Comparison of ENCODE assay signal across 15 mouse cellular contexts in the genomic region with DNA sequence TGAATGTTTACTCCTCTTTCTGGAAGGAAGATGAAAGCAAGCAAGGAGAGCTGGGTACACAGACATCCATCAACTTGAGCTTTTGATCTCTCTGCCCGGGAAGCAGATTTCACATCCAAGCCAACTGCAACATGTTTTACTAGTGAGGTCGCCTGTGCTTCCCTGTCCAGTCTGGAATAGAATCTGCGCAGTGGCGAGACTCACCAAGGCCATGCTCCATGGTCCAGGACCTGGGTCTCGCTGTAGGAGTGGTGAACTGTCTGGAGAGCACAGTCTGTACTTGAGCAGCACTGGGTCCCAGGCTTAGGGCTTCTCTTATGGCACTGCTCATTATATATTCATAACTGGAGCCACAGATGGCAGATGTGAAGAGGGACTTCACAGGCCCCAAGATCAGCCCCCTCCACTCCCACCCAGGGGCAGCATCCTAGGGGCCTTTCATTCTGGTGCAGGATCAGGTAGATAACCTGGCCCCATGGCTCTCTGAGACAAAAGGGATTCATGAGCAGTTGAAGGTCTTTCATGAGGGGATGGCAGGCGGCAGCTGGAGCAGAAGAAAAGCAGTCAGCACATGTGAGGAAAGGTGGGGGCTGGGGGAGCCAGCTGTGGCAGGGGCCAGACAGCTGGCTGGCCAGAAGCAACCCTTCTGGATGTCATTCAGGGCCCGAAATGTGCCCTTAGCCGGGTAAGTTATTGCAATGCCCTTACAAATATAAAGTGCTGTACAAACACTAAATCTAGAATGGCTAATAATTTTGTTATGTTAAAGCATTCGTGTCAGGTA. TPM values are rescaled to one million over a fixed set of nuclear protein-coding genes. Genes with fewer than 3 reads are reported as not detected.
DNase-seq lines count a peak whose midpoint lies in the region; ATAC-seq lines count a peak whose summit lies in the region.
"Had no signal": no experiment of that assay in that cellular context is flagged by ENCODE, and none has a peak within 500 bp of the region (broad histone marks: within the 10 kb centered on the region; RNA-seq: fewer than 3 reads in every experiment).

No protein-coding gene starts in this region.

- H3K9me3 ChIP-seq in limb, embryonic 12.5 days = no peaks in the 10 kb centered on the region
- H3K9me3 ChIP-seq: embryonic facial prominence, embryonic 13.5 days; forebrain, embryonic 15.5 days; G1E; heart, embryonic 15.5 days; liver, embryonic 12.5 days; megakaryocyte, embryonic 14.5 days had no signal

- H3K4me3 ChIP-seq in limb, embryonic 12.5 days (replicated peaks) = no peak overlapping the region
- H3K4me3 ChIP-seq: embryonic facial prominence, embryonic 13.5 days; forebrain, embryonic 15.5 days; heart, embryonic 15.5 days; liver, embryonic 12.5 days; megakaryocyte, embryonic 14.5 days had no signal

- intact Hi-C loops in heart, postnatal 14 days (cut with DNase I) = no loop called here
- intact Hi-C loops in left cerebral cortex, postnatal 36 days (cut with DNase I) = no loop called here

- no peaks in the 10 kb centered on the region for H3K36me3 ChIP-seq in limb, embryonic 12.5 days
- H3K36me3 ChIP-seq: embryonic facial prominence, embryonic 13.5 days; forebrain, embryonic 15.5 days; G1E; heart, embryonic 15.5 days; liver, embryonic 12.5 days had no signal

- no peak overlapping the region for H3K9ac ChIP-seq in limb, embryonic 12.5 days (replicated peaks)
- H3K9ac ChIP-seq: embryonic facial prominence, embryonic 13.5 days; forebrain, embryonic 15.5 days; heart, embryonic 15.5 days; liver, embryonic 12.5 days had no signal

- H3K4me2 ChIP-seq in limb, embryonic 12.5 days = no peak overlapping the region
- H3K4me2 ChIP-seq: embryonic facial prominence, embryonic 13.5 days; forebrain, embryonic 15.5 days; heart, embryonic 15.5 days; liver, embryonic 12.5 days had no signal

- ATAC-seq in limb, embryonic 12.5 days (ENCODE audit: insufficient number of reproducible peaks, insufficient read depth, low FRiP score, low TSS enrichment, low read depth) = no peak
- no peak for ATAC-seq in CD4-positive, CD25-positive, alpha-beta regulatory T cell, adult 4 months
- ATAC-seq: forebrain, embryonic 15.5 days; liver, embryonic 12.5 days had no signal

- peak overlapping the region; percentile 50 for H3K27ac ChIP-seq in limb, embryonic 12.5 days
- H3K27ac ChIP-seq: embryonic facial prominence, embryonic 13.5 days; forebrain, embryonic 15.5 days; heart, embryonic 15.5 days; kidney, postnatal 0 days; liver, embryonic 12.5 days had no signal

- H3K4me1 ChIP-seq in limb, embryonic 12.5 days (replicated peaks) = peaks cover 16% of the 10 kb centered on the region
- H3K4me1 ChIP-seq: embryonic facial prominence, embryonic 13.5 days; forebrain, embryonic 15.5 days; heart, embryonic 15.5 days had no signal

- peaks cover 6% of the 10 kb centered on the region for H3K27me3 ChIP-seq in limb, embryonic 12.5 days
- H3K27me3 ChIP-seq: embryonic facial prominence, embryonic 13.5 days; forebrain, embryonic 15.5 days had no signal

- 39% methylated on average over 9 of the region's 9 CpGs for WGBS in limb, embryonic 12.5 days

- DNase-seq in heart, adult 11 months = peak; percentile 78
- no peak for DNase-seq in heart, postnatal 14 days
- DNase-seq in thymus, postnatal 4 days = peak; percentile 19
- DNase-seq in thymus, postnatal 36 days = no peak
- no peak for DNase-seq in left cerebral cortex, postnatal 36 days (ENCODE audit: low spot score in 2 of 2)
- DNase-seq: gastrocnemius, postnatal 25 days had no signal

RNA-seq across cellular contexts. Expression of a gene that starts 22.9 kb away (rescaled TPM):
- 10 to 100 TPM; 75.4 to 82.6 TPM for total RNA-seq in heart, postnatal 14 days (2021)
- 161 and 166 TPM in 2 replicates for polyA plus RNA-seq in limb, embryonic 12.5 days (2016; fragmentation: Nextera tagmentation; extraction: Ambion mirVana)
- polyA plus RNA-seq in CD4-positive, CD25-positive, alpha-beta regulatory T cell, adult 4 months (2017; shearing (Covaris generic)) = 10 to 100 TPM; 50.0 to 61.7 TPM
- 100 to 1,000 TPM; 215 to 252 TPM for total RNA-seq in left cerebral cortex, postnatal 36 days (2021)

RNA-seq across cellular contexts. Expression of a gene that starts 30.5 kb away (rescaled TPM):
- 10 to 100 TPM; 31.6 to 35.3 TPM for total RNA-seq in heart, postnatal 14 days (2021)
- polyA plus RNA-seq in limb, embryonic 12.5 days (2016; fragmentation: Nextera tagmentation; extraction: Ambion mirVana) = 112 and 119 TPM in 2 replicates
- 10 to 100 TPM; 15.8 to 18.6 TPM for polyA plus RNA-seq in CD4-positive, CD25-positive, alpha-beta regulatory T cell, adult 4 months (2017; shearing (Covaris generic))
- 100 to 1,000 TPM; 193 to 218 TPM for total RNA-seq in left cerebral cortex, postnatal 36 days (2021)

Comparison
In these comparisons a context has a peak if more than half of its experiments do, and no peak if none do; other contexts are left out.
1. DNase-seq: peak in heart, adult 11 months (single experiment) and thymus, postnatal 4 days (single experiment); none in heart, postnatal 14 days (0 of 2), thymus, postnatal 36 days (0 of 2) and left cerebral cortex, postnatal 36 days (0 of 2).
2. RNA of a gene that starts 30.5 kb away (total RNA-seq): 193 to 218 TPM in left cerebral cortex, postnatal 36 days; 31.6 to 35.3 TPM in heart, postnatal 14 days; every median in the first group is over 4 times any median in the second.